Mouse (Mus musculus) olfactory bulb, adult 2 months (tissue): Measurements from ENCODE around the gene Rps17. TPM values are rescaled to one million over a fixed set of nuclear protein-coding genes. Genes with fewer than 3 reads are reported as not detected.

Source experiments
- H3K27ac ChIP-seq: fragments of 200-500 bp; 2 replicates; pipeline ENCODE4 v1.5.1; 2012; ENCODE audit warnings: low read depth, low read length; ENCODE audit not compliant: insufficient read depth
- H3K4me1 ChIP-seq: fragments of 200-500 bp; 2 replicates; pipeline ENCODE4 v1.6.1; 2012; ENCODE audit warnings: low read length; ENCODE audit not compliant: control insufficient read depth, insufficient read depth
- H3K4me3 ChIP-seq: fragments of 200-500 bp; 2 replicates; pipeline ENCODE4 v1.5.1; 2012; ENCODE audit warnings: mild to moderate bottlenecking, low read depth, low read length, moderate library complexity; ENCODE audit not compliant: insufficient read depth
- CTCF ChIP-seq: fragments of 200-500 bp; IDR thresholded peaks from 2 replicates; pipeline ENCODE4 v1.5.1; 2012; ENCODE audit warnings: low read depth, mild to moderate bottlenecking, low read length, moderate library complexity; ENCODE audit not compliant: insufficient read depth
- POLR2A ChIP-seq: fragments of 200-500 bp; IDR thresholded peaks from 2 replicates; pipeline ENCODE4 v1.6.1; 2012; ENCODE audit warnings: mild to moderate bottlenecking, low read depth, low read length, moderate library complexity; ENCODE audit not compliant: insufficient read depth
- WGBS: fragments of 180-500 bp; shearing (Covaris S2); methylation state at CpG from one replicate; pipeline ENCODE4 v1.1.7; 2018; 5-methylcytosine and 5-hydroxymethylcytosine counted together
- polyA plus RNA-seq: library from polyadenylated mRNA; stranded (reverse); fragments of >200 nt; gene quantifications from 2 replicates; pipeline ENCODE4 v1.2.4, GENCODE M21; 2012; ENCODE audit warnings: low replicate concordance; ENCODE audit not compliant: missing spikeins, insufficient read depth, insufficient read length

The Rps17 gene
- polyA plus RNA-seq, 1 experiment: 2,532 TPM

GRCm38 (mm10) chr7:81315583-81315982 lies 29.5 kb downstream of the Rps17 start:
- WGBS: 68% methylated on average over 8 of the region's 8 CpGs
- TF ChIP-seq POLR2A: no peak
- no peak overlapping the region for H3K27ac ChIP-seq
- H3K4me3 ChIP-seq: no peak overlapping the region
- peaks cover 3% of the 10 kb centered on the region for H3K4me1 ChIP-seq

GRCm38 (mm10) chr7:81311581-81311980 lies 33.5 kb downstream of the Rps17 start:
- H3K4me1 ChIP-seq: peaks cover 6% of the 10 kb centered on the region
- TF ChIP-seq POLR2A: no peak
- no peak for TF ChIP-seq CTCF
- H3K4me3 ChIP-seq: no peak overlapping the region
- H3K27ac ChIP-seq: no peak overlapping the region

- Histone ChIP-seq H3K4me1 (peaks cover 6% of the 10 kb centered on the region), H3K27ac (no peak overlapping the region), H3K4me3 (no peak overlapping the region)
- WGBS: 94% methylated on average over 1 of the region's 1 CpGs
- TF ChIP-seq POLR2A (no peak), CTCF (no peak)
Measured at GRCm38 (mm10) chr7:81311130-81311529, 33.9 kb downstream of the Rps17 start.

- TF ChIP-seq POLR2A: no peak
- no peak for TF ChIP-seq CTCF
- Histone ChIP-seq H3K4me3 (no peak overlapping the region), H3K4me1 (peaks cover 6% of the 10 kb centered on the region), H3K27ac (no peak overlapping the region)
- 97% methylated on average over 6 of the region's 6 CpGs for WGBS
Measured at GRCm38 (mm10) chr7:81309247-81309646, 35.8 kb downstream of the Rps17 start.

GRCm38 (mm10) chr7:81307735-81308134 lies 37.3 kb downstream of the Rps17 start:
- Histone ChIP-seq H3K27ac (0 out of 2 replicates have a peak overlapping the region, but pooled peaks have one; percentile 21), H3K4me1 (peaks cover 9% of the 10 kb centered on the region), H3K4me3 (no peak overlapping the region)
- no peak for TF ChIP-seq CTCF
- TF ChIP-seq POLR2A: no peak
- WGBS: 66% methylated on average over 8 of the region's 8 CpGs

- 96% methylated on average over 5 of the region's 5 CpGs for WGBS
- no peak overlapping the region for H3K4me3 ChIP-seq
- peaks cover 18% of the 10 kb centered on the region for H3K4me1 ChIP-seq
- no peak for TF ChIP-seq CTCF
- H3K27ac ChIP-seq: no peak overlapping the region
Measured at GRCm38 (mm10) chr7:81304675-81305074, 40.4 kb downstream of the Rps17 start.

GRCm38 (mm10) chr7:81304100-81304499 lies 41.0 kb downstream of the Rps17 start:
- no peak overlapping the region for H3K27ac ChIP-seq
- 89% methylated on average over 5 of the region's 5 CpGs for WGBS
- H3K4me1 ChIP-seq: peaks cover 18% of the 10 kb centered on the region
- no peak overlapping the region for H3K4me3 ChIP-seq
- TF ChIP-seq POLR2A: no peak
- TF ChIP-seq CTCF: no peak

- Histone ChIP-seq H3K4me3 (no peak overlapping the region), H3K4me1 (peaks cover 18% of the 10 kb centered on the region), H3K27ac (no peak overlapping the region)
- TF ChIP-seq CTCF (no peak), POLR2A (no peak)
- 92% methylated on average over 2 of the region's 2 CpGs for WGBS
Measured at GRCm38 (mm10) chr7:81303682-81304081, 41.4 kb downstream of the Rps17 start.

- TF ChIP-seq POLR2A: no peak
- TF ChIP-seq CTCF: no peak
- 37% methylated on average over 7 of the region's 7 CpGs for WGBS
- no peak overlapping the region for H3K4me3 ChIP-seq
- H3K27ac ChIP-seq: no peak overlapping the region
- peaks cover 12% of the 10 kb centered on the region for H3K4me1 ChIP-seq
Measured at GRCm38 (mm10) chr7:81301323-81301722, 43.7 kb downstream of the Rps17 start.

- H3K27ac ChIP-seq: no peak overlapping the region
- H3K4me1 ChIP-seq: peaks cover 12% of the 10 kb centered on the region
- H3K4me3 ChIP-seq: no peak overlapping the region
- no peak for TF ChIP-seq POLR2A
- no peak for TF ChIP-seq CTCF
- 78% methylated on average over 6 of the region's 6 CpGs for WGBS
Measured at GRCm38 (mm10) chr7:81298206-81298605, 46.8 kb downstream of the Rps17 start.

- Histone ChIP-seq H3K27ac (no peak overlapping the region), H3K4me3 (no peak overlapping the region), H3K4me1 (no peaks in the 10 kb centered on the region)
- 100% methylated on average over 2 of the region's 2 CpGs for WGBS
- TF ChIP-seq POLR2A (no peak), CTCF (no peak)
Measured at GRCm38 (mm10) chr7:81295169-81295568, 49.9 kb downstream of the Rps17 start.

Other genes with a start within 250 kb of the Rps17 start
- gene Slc28a1, start 230.5 kb downstream of the Rps17 start, polyA plus RNA-seq: not detected in 2 replicates
- gene Pde8a, start 131.7 kb downstream of the Rps17 start, polyA plus RNA-seq: not detected in 2 replicates
- not detected in 2 replicates for gene Cpeb1, start 110.2 kb upstream of the Rps17 start, polyA plus RNA-seq
- gene Ap3b2, start 148.7 kb upstream of the Rps17 start, polyA plus RNA-seq: not detected in 2 replicates
- not detected in 2 replicates for gene BC048679, start 153.0 kb upstream of the Rps17 start, polyA plus RNA-seq
- gene Fsd2, start 221.7 kb upstream of the Rps17 start, polyA plus RNA-seq: not detected in 2 replicates
- not detected in 2 replicates for gene Whamm, start 226.0 kb upstream of the Rps17 start, polyA plus RNA-seq